Mouse (Mus musculus) embryonic fibroblast, embryonic 13.5 days (primary cell): ENCODE data around the gene Ccin.

ENCODE experiments used
- CTCF ChIP-seq: IDR thresholded peaks from 2 replicates; pipeline ENCODE4 v1.5.1; 2011; ENCODE audit warnings: mild to moderate bottlenecking, control low read depth, low read length, moderate library complexity, borderline replicate concordance; ENCODE audit not compliant: insufficient read depth
- POLR2A ChIP-seq: IDR thresholded peaks from 2 replicates; pipeline ENCODE4 v1.6.1; 2011; ENCODE audit warnings: low read depth, mild to moderate bottlenecking, control low read depth, low read length, moderate library complexity

- TF ChIP-seq POLR2A = no peak
- TF ChIP-seq CTCF = no peak
Observed at GRCm38 (mm10) chr4:44025570-44025969, 42.3 kb downstream of the Ccin start.
